In genomic region chr4:88020421-88020820, GRCm38 (mm10) we compare ENCODE assay signal across 14 mouse cellular contexts.
"Had no signal": no experiment of that assay in that cellular context is flagged by ENCODE, and none has a peak within 500 bp of the region (broad histone marks: within the 10 kb centered on the region; RNA-seq: fewer than 3 reads in every experiment).

No protein-coding gene starts in this region.

- H3K4me3 ChIP-seq: kidney, embryonic 15.5 days; limb, embryonic 13.5 days; stomach, embryonic 15.5 days had no signal

- H3K9me3 ChIP-seq: kidney, embryonic 15.5 days; limb, embryonic 13.5 days; stomach, embryonic 15.5 days had no signal

- H3K36me3 ChIP-seq: stomach, embryonic 15.5 days had no signal

- H3K4me2 ChIP-seq: kidney, embryonic 15.5 days; limb, embryonic 13.5 days; stomach, embryonic 15.5 days had no signal

- ATAC-seq: lung, postnatal 0 days had no signal

- H3K27me3 ChIP-seq: kidney, embryonic 15.5 days; limb, embryonic 13.5 days; stomach, embryonic 15.5 days had no signal

- H3K9ac ChIP-seq: kidney, embryonic 15.5 days; limb, embryonic 13.5 days; liver, embryonic 14.5 days; stomach, embryonic 15.5 days had no signal

- H3K27ac ChIP-seq: kidney, embryonic 15.5 days; limb, embryonic 13.5 days; liver, embryonic 14.5 days; stomach, embryonic 15.5 days had no signal

- DNase-seq: kidney, adult 2 months; kidney, postnatal 14 days; left cerebral cortex, postnatal 4 days; lung, adult 2 months; lung, postnatal 36 days; midbrain, embryonic 14.5 days; right cerebral cortex, adult 18-20 months; right cerebral cortex, postnatal 25 days; thymus, postnatal 36 days had no signal
